Mouse (Mus musculus) fat pad, adult 2 months (tissue): ENCODE results near the gene Nrarp.

Experiments
- DNase-seq: peaks from one replicate; pipeline ENCODE4 v3.0.0-alpha.2; 2011; ENCODE audit warnings: low read depth, low spot score; ENCODE audit errors: extremely low read depth

The Nrarp gene

GRCm38 (mm10) chr2:25180478-25180903, at the start of gene Nrarp:
Nrarp (plus strand) TSS chr2:25180758.
- DNase-seq, result no peak

DNA sequence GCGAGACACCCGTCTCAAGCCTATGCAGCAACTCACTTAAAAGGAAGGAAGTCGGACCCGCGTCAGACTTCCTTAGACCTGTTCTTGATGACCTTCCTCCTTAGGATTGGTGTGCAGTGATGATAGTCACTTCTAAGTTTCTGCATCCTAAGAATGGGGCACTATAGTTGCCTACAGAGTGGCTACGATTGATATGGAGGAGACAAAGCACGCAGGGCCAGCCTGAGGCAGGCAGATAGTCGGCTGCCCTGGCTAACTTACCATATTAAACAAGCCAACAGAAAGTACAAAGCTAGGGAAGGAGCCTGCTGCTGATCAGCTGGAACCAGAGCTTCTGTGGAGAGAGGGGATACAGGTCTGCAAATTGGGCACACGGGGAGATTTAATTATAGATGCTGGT, 49.0 kb upstream of the Nrarp start:
- no peak for DNase-seq

- DNase-seq, result no peak
Measured at GRCm38 (mm10) chr2:25137832-25138231, 42.7 kb upstream of the Nrarp start.

DNA sequence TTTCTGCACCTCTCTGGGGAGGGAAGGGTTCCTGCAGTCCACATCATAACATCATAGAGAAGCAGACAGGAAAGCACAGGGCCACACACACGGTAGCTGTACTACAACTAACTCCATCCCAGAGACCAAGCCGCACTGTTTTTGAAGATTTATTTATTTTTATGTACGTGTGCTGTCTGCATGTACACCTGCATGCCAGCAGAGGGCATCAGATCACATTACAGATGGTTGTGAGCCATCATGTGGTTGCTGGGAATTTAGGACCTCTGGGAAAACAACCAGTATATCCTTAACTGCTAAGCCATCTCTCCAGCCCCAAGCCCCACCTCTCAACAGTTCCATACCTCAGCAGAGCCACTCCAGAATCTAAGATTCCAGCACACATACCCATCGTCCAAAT, 39.4 kb upstream of the Nrarp start:
- no peak for DNase-seq

- DNase-seq, result no peak
Measured at GRCm38 (mm10) chr2:25141921-25142320, 38.6 kb upstream of the Nrarp start.

DNA sequence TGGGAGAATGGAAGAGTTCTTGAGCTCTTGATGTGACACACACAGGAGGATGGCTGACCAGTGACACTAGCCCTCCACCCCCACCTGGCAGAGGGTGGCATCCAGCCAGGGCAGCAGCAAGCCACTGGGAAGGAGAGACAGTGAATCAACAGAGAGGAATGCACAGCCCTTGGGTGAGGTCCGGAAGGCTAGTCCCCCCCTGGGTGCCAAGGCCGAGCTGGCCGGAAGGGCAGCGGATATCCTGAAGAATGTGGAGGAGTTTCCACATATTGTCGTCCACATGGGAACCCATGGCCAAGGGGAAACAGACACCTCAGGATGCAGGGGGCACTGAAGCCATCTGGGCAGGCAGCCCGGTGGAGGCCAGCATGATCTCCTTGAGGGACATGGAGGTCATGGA, 35.2 kb upstream of the Nrarp start:
- DNase-seq, result no peak

- no peak for DNase-seq
Measured at GRCm38 (mm10) chr2:25147398-25147797, 33.2 kb upstream of the Nrarp start.

DNA sequence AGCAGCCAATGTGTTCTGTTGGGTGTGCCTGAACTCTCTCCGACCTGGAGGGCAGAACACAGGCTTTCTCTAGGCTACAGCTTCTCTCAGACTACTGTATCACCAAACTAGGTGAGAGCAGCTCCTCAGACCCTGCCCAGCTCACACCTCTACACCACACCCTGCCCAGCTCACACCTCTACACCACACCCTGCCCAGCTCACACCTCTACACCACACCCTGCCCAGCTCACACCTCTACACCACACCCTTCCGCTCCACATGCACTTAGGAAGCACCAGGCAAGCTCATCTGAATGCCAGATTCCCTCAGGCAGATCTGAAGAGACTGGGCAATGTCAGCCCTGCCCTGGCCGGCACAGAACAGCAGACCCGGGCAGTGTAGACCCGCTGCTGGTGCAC, 32.7 kb upstream of the Nrarp start:
- DNase-seq, result no peak

DNA sequence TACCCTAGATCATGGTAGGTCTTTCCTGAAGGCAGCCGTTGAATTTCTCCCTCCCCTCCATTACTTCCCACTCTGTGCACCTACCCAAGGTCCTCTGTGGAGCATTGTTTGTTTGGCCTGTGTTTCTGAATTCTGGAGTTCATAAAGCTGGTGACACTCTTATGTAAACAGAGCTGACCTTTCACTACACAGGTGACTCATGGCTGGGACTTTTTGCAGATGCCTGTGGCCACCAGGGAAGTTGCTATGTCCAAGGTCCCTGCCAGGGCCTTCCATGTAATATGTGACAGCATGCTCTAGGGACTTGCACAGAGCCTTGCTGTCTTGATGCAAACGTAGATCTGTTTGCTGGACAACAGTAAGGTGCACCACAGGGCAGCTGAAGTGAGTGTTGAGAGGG, 30.9 kb upstream of the Nrarp start:
- no peak for DNase-seq

DNA sequence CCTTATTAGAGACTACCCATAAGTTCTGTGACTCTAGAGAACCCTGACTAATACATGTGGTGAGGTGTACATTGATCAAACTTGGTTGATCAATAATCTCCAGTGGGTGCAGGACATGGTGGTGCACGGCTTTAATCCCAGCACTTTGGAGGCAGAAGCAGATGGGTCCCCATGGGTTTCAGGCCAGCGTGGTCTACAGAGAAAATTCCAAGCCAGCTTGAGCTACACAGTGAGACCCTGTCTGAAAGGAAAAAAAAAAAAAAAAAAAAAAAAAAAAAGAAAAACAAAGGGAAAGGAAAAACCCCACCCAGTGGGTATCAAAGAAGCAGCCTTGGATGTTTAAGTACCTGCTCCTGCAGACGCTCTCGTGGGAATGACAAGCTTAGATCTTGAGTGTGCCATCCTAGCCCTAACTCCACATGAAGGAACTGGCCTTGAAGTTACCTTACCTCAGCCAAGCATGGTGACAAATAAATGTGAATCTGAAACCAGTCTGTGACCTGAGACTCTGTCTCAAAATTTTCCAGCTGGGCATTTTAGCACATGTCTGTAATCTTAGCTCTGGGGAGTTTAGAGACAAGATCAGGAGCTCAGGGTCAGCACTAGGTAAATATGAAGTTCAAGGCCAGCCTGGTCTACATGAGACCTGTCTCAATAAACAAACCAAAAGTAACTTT, 29.1 kb upstream of the Nrarp start:
- no peak for DNase-seq

DNA sequence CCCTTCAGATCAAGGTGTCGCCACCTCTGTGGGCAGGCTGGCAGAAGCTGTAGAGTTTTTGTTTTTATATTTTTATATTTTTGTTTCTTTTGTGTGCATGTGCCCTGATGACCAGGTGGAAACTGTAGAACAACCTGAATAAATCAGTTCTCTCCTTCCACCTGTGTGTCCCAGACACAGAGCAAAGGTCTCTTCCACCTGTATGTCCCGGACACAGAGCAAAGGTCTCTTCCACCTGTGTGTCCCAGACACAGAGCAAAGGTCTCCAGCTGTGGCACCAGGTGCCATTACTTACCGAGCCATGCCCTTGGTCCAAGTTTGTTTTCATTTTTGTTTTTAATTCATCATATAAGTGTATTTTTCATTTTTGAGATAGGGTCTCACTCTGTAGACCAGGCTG, 24.4 kb upstream of the Nrarp start:
- no peak for DNase-seq

- no peak for DNase-seq
Measured at GRCm38 (mm10) chr2:25156990-25157389, 23.6 kb upstream of the Nrarp start.

GRCm38 (mm10) chr2:25157655-25158054, 22.9 kb upstream of the Nrarp start:
- no peak for DNase-seq

DNA sequence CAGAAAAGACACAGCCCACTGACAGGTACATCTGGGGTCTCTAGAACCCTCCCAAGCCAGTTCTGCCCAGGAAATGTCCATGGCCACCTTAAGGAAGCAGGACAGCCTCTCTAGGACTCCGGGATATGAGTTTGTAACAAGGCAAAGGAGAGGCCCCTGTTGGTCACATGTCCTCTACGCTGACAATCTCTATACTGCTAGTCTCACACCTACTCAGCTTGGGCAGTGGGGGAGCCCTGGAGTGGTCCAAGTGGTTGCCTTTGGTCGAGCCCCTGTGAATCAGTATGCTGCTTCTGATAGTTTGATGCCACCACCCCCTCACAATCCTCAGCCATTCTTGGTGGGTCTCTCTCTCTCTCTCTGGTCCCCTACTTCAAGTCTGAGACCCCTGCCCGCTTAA, 13.1 kb upstream of the Nrarp start:
- DNase-seq, result no peak

GRCm38 (mm10) chr2:25167919-25168664, 12.5 kb upstream of the Nrarp start:
- DNase-seq, result no peak

GRCm38 (mm10) chr2:25168665-25168978, 11.9 kb upstream of the Nrarp start:
- DNase-seq, result no peak

DNA sequence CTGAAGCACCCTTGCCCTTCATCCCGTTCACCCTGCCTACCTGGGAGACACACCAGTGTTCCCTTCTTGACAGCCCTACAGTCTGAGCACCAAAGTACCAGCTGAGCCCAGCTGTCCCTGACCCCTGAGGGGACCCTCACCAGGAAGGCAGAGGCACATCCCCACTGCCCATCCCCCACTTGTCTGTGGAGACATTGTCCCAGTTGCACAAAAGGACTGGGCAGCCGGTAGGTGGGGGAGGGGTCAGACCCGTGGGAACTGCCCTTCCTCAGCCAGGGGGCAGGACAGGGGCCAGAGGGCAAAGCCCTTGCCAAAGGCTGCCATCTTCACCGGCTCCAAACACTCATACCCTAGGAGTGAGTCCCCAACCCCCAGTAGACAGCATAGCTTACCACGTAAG, 10.8 kb upstream of the Nrarp start:
- no peak for DNase-seq

- no peak for DNase-seq
Measured at GRCm38 (mm10) chr2:25170326-25171100, 10.0 kb upstream of the Nrarp start.

GRCm38 (mm10) chr2:25171101-25171768, 9.3 kb upstream of the Nrarp start:
- DNase-seq, result no peak

GRCm38 (mm10) chr2:25171769-25172153, 8.8 kb upstream of the Nrarp start:
- DNase-seq, result no peak

- no peak for DNase-seq
Measured at GRCm38 (mm10) chr2:25172629-25173028, 7.9 kb upstream of the Nrarp start.

GRCm38 (mm10) chr2:25173821-25174220, 6.7 kb upstream of the Nrarp start:
- DNase-seq, result no peak
